Mouse (Mus musculus) neural tube, embryonic 11.5 days (tissue): Measurements from ENCODE around the gene H6pd. TPM values are rescaled to one million over a fixed set of nuclear protein-coding genes. Genes with fewer than 3 reads are reported as not detected.
A peak's percentile ranks its signal among the peaks of the same experiment; 100 is the strongest.

ENCODE experiments used
- ATAC-seq: fragments of 200-750 bp; cut with Nextera tagmentation; 2 replicates; pipeline ENCODE4 v1.8.0; 2017; ENCODE audit warnings: moderate number of reproducible peaks, mild to moderate bottlenecking, moderate TSS enrichment, moderate library complexity; ENCODE audit not compliant: insufficient read depth, low FRiP score, low TSS enrichment
- DNase-seq: peaks from one replicate; pipeline ENCODE4 v3.0.0-alpha.2; 2015; ENCODE audit warnings: low spot score
- H3K27ac ChIP-seq: fragments of 300-500 bp; sonication (generic); 2 replicates; pipeline ENCODE4 v1.5.1; 2014; ENCODE audit warnings: low read depth, mild to moderate bottlenecking, low read length
- H3K27me3 ChIP-seq: fragments of 300-500 bp; sonication (generic); 2 replicates; pipeline ENCODE4 v1.6.1; 2014; ENCODE audit warnings: mild to moderate bottlenecking, low read length, mixed read lengths; ENCODE audit not compliant: control insufficient read depth, insufficient read depth
- H3K36me3 ChIP-seq: fragments of 300-500 bp; sonication (generic); 2 replicates; pipeline ENCODE4 v1.6.1; 2014; ENCODE audit warnings: mild to moderate bottlenecking, low read length, moderate library complexity, mixed read lengths; ENCODE audit not compliant: control insufficient read depth, insufficient read depth
- H3K4me1 ChIP-seq: fragments of 300-500 bp; sonication (generic); 2 replicates; pipeline ENCODE4 v1.6.1; 2014; ENCODE audit warnings: low read length, mixed read lengths; ENCODE audit not compliant: control insufficient read depth, insufficient read depth
- H3K4me2 ChIP-seq: fragments of 300-500 bp; sonication (generic); 2 replicates; pipeline ENCODE4 v1.6.1; 2014; ENCODE audit warnings: low read depth, mild to moderate bottlenecking, moderate library complexity
- H3K4me3 ChIP-seq: fragments of 300-500 bp; sonication (generic); 2 replicates; pipeline ENCODE4 v1.5.1; 2014; ENCODE audit warnings: low read depth, low read length
- H3K9ac ChIP-seq: fragments of 300-500 bp; sonication (generic); 2 replicates; pipeline ENCODE4 v1.6.1; 2014; ENCODE audit warnings: mild to moderate bottlenecking, low read length
- H3K9me3 ChIP-seq: fragments of 300-500 bp; sonication (generic); 2 replicates; pipeline ENCODE4 v1.6.1; 2016; ENCODE audit warnings: low read length; ENCODE audit not compliant: control insufficient read depth
- WGBS: fragments of 180-500 bp; shearing (Covaris S2); extraction: QIAGEN DNeasy Blood & Tissue Kit; methylation state at CpG from one replicate; pipeline ENCODE4 v1.1.7; 2014; 5-methylcytosine and 5-hydroxymethylcytosine counted together
- polyA plus RNA-seq: library from polyadenylated mRNA; unstranded; fragments of >200 nt; fragmentation: Nextera tagmentation; extraction: Ambion mirVana; gene quantifications from 2 replicates; pipeline ENCODE4 v1.2.1, GENCODE M21; 2014

H6pd gene
- polyA plus RNA-seq, 1 experiment from 2014 or later, result 3.6 TPM

GRCm38 (mm10) chr4:150013186-150013690 is 4.4 kb upstream of the H6pd start:
- no peaks in the 10 kb centered on the region for H3K27me3 ChIP-seq
- no peak overlapping the region for H3K4me3 ChIP-seq
- WGBS, result 88% methylated on average over 8 of the region's 8 CpGs
- no peak for DNase-seq
- H3K27ac ChIP-seq, result no peak overlapping the region
- H3K9me3 ChIP-seq, result no peaks in the 10 kb centered on the region
- no peaks in the 10 kb centered on the region for H3K36me3 ChIP-seq
- H3K4me1 ChIP-seq, result peaks cover 5% of the 10 kb centered on the region
- ATAC-seq, result no peak
- no peak overlapping the region for H3K4me2 ChIP-seq
- H3K9ac ChIP-seq, result no peak overlapping the region

- Histone ChIP-seq H3K9me3 (no peaks in the 10 kb centered on the region), H3K27ac (no peak overlapping the region), H3K27me3 (no peaks in the 10 kb centered on the region), H3K4me1 (peaks cover 6% of the 10 kb centered on the region), H3K4me2 (no peak overlapping the region), H3K9ac (no peak overlapping the region), H3K36me3 (no peaks in the 10 kb centered on the region), H3K4me3 (no peak overlapping the region)
- DNase-seq (no peak), ATAC-seq (no peak)
- WGBS, result 81% methylated on average over 4 of the region's 4 CpGs
Observed at GRCm38 (mm10) chr4:150012322-150012723, 3.5 kb upstream of the H6pd start.

GRCm38 (mm10) chr4:150011564-150012321 is 2.9 kb upstream of the H6pd start:
- Histone ChIP-seq H3K4me2 (no peak overlapping the region), H3K9me3 (no peaks in the 10 kb centered on the region), H3K27me3 (no peaks in the 10 kb centered on the region), H3K4me3 (no peak overlapping the region), H3K9ac (no peak overlapping the region), H3K27ac (no peak overlapping the region), H3K36me3 (no peaks in the 10 kb centered on the region), H3K4me1 (peaks cover 6% of the 10 kb centered on the region)
- ATAC-seq (no peak), DNase-seq (no peak)
- WGBS, result 59% methylated on average over 10 of the region's 10 CpGs

- ATAC-seq (no peak), DNase-seq (no peak)
- Histone ChIP-seq H3K4me2 (no peak overlapping the region), H3K4me3 (no peak overlapping the region), H3K27ac (no peak overlapping the region), H3K27me3 (no peaks in the 10 kb centered on the region), H3K9me3 (no peaks in the 10 kb centered on the region), H3K4me1 (peaks cover 6% of the 10 kb centered on the region), H3K36me3 (no peaks in the 10 kb centered on the region), H3K9ac (no peak overlapping the region)
- 85% methylated on average over 6 of the region's 6 CpGs for WGBS
Observed at GRCm38 (mm10) chr4:150010054-150010730, 1.4 kb upstream of the H6pd start.

- Histone ChIP-seq H3K4me3 (no peak overlapping the region), H3K27me3 (no peaks in the 10 kb centered on the region), H3K27ac (no peak overlapping the region), H3K4me1 (peaks cover 6% of the 10 kb centered on the region), H3K9ac (no peak overlapping the region), H3K36me3 (no peaks in the 10 kb centered on the region), H3K9me3 (no peaks in the 10 kb centered on the region), H3K4me2 (no peak overlapping the region)
- 78% methylated on average over 6 of the region's 6 CpGs for WGBS
- ATAC-seq, result no peak
- no peak for DNase-seq
Observed at GRCm38 (mm10) chr4:150009587-150009930, 736 bp upstream of the H6pd start.

GRCm38 (mm10) chr4:150008325-150008852 is 434 bp downstream of the H6pd start:
- H3K27ac ChIP-seq, result peak overlapping the region; percentile 85
- WGBS, result under 1% methylated on average over 39 of the region's 42 CpGs
- H3K27me3 ChIP-seq, result no peaks in the 10 kb centered on the region

GRCm38 (mm10) chr4:150007444-150007843 is 1.4 kb downstream of the H6pd start:
- Histone ChIP-seq H3K9me3 (no peaks in the 10 kb centered on the region), H3K9ac (no peak overlapping the region), H3K27ac (no peak overlapping the region), H3K4me3 (no peak overlapping the region), H3K27me3 (no peaks in the 10 kb centered on the region), H3K4me1 (peaks cover 6% of the 10 kb centered on the region), H3K4me2 (no peak overlapping the region), H3K36me3 (no peaks in the 10 kb centered on the region)
- ATAC-seq (no peak), DNase-seq (no peak)
- 91% methylated on average over 3 of the region's 3 CpGs for WGBS

More at GRCm38 (mm10) chr4:150008325-150008852, 434 bp downstream of the H6pd start:
- no peaks in the 10 kb centered on the region for H3K9me3 ChIP-seq
- H3K4me2 ChIP-seq, result peak overlapping the region; percentile 84
- DNase-seq (peak; percentile 86), ATAC-seq (peak; percentile 87)
- H3K4me3 ChIP-seq, result peak overlapping the region; percentile 68
- H3K9ac ChIP-seq, result peak overlapping the region; percentile 89
- peaks cover 6% of the 10 kb centered on the region for H3K4me1 ChIP-seq
- no peaks in the 10 kb centered on the region for H3K36me3 ChIP-seq

- Histone ChIP-seq H3K4me1 (peaks cover 6% of the 10 kb centered on the region), H3K27ac (no peak overlapping the region), H3K9ac (no peak overlapping the region), H3K36me3 (no peaks in the 10 kb centered on the region), H3K4me3 (no peak overlapping the region), H3K27me3 (no peaks in the 10 kb centered on the region), H3K4me2 (no peak overlapping the region), H3K9me3 (no peaks in the 10 kb centered on the region)
- ATAC-seq (no peak), DNase-seq (no peak)
- 82% methylated on average over 8 of the region's 8 CpGs for WGBS
Observed at GRCm38 (mm10) chr4:150006991-150007390, 1.8 kb downstream of the H6pd start.
